Mouse (Mus musculus) intestine, embryonic 15.5 days (tissue): Measurements from ENCODE around the gene Hist1h2bg. TPM values are rescaled to one million over a fixed set of nuclear protein-coding genes. Genes with fewer than 3 reads are reported as not detected.

Experiments
- ATAC-seq: fragments of 200-750 bp; cut with Nextera tagmentation; 2 replicates; pipeline ENCODE4 v1.8.0; 2017; ENCODE audit warnings: moderate TSS enrichment, moderate library complexity
- H3K27ac ChIP-seq: fragments of 300-500 bp; sonication (generic); 2 replicates; pipeline ENCODE4 v1.5.1; 2015; ENCODE audit warnings: mild to moderate bottlenecking, inconsistent platforms
- H3K27me3 ChIP-seq: fragments of 300-500 bp; sonication (generic); replicated peaks from 2 replicates; pipeline ENCODE4 v1.6.1; 2015; ENCODE audit warnings: inconsistent platforms
- H3K36me3 ChIP-seq: fragments of 300-500 bp; sonication (generic); 2 replicates; pipeline ENCODE4 v1.6.1; 2015; ENCODE audit warnings: inconsistent platforms
- H3K4me1 ChIP-seq: fragments of 300-500 bp; sonication (generic); replicated peaks from 2 replicates; pipeline ENCODE4 v1.6.1; 2015; ENCODE audit warnings: inconsistent platforms
- H3K4me2 ChIP-seq: fragments of 300-500 bp; sonication (generic); replicated peaks from 2 replicates; pipeline ENCODE4 v1.6.1; 2015; ENCODE audit warnings: mild to moderate bottlenecking, inconsistent platforms
- H3K4me3 ChIP-seq: fragments of 300-500 bp; sonication (generic); replicated peaks from 2 replicates; pipeline ENCODE4 v1.5.1; 2015; ENCODE audit warnings: inconsistent platforms
- H3K9ac ChIP-seq: fragments of 300-500 bp; sonication (generic); 2 replicates; pipeline ENCODE4 v1.6.1; 2015; ENCODE audit warnings: inconsistent platforms
- H3K9me3 ChIP-seq: fragments of 300-500 bp; sonication (generic); 2 replicates; pipeline ENCODE4 v1.6.1; 2016; ENCODE audit warnings: inconsistent platforms
- WGBS: fragments of 180-500 bp; shearing (Covaris S2); methylation state at CpG from one replicate; pipeline ENCODE4 v1.1.7; 2015; 5-methylcytosine and 5-hydroxymethylcytosine counted together
- polyA plus RNA-seq: library from polyadenylated mRNA; unstranded; fragments of >200 nt; fragmentation: Nextera tagmentation; extraction: Ambion mirVana; gene quantifications from 2 replicates; pipeline ENCODE4 v1.2.1, GENCODE M21; 2015

The Hist1h2bg gene
- polyA plus RNA-seq, 1 experiment from 2014 or later, result 7.1 TPM

DNA sequence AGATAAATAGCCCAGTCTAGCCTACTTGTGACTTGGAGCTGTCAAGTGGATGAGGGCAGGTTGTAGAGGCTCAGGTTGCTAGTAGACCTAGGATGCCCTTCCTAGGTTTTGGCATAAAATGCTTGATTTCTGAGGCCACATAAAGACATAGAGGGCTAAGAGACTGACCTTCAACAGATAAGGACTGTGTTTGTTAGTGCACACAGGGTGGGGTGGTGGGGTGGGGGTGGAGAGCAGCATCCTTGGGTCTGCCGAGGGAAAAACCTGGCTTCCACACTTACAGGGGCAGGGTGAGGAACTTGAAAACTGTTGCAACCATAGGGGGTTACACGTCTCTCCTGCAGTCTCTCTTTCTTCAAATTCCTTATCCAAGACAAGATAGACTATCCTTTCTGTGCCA lies 24.0 kb downstream of the Hist1h2bg start:
- Histone ChIP-seq H3K4me3 (no peak overlapping the region), H3K36me3 (no peaks in the 10 kb centered on the region), H3K9me3 (no peaks in the 10 kb centered on the region), H3K27ac (no peak overlapping the region), H3K4me1 (0 out of 2 replicates have a peak, but pooled peaks cover 4% of the 10 kb centered on the region), H3K27me3 (no peaks in the 10 kb centered on the region), H3K4me2 (no peak overlapping the region), H3K9ac (no peak overlapping the region)
- no peak for ATAC-seq
- 71% methylated on average over 2 of the region's 2 CpGs for WGBS

- Histone ChIP-seq H3K4me2 (no peak overlapping the region), H3K27me3 (no peaks in the 10 kb centered on the region), H3K9ac (no peak overlapping the region), H3K4me1 (0 out of 2 replicates have a peak, but pooled peaks cover 4% of the 10 kb centered on the region), H3K36me3 (no peaks in the 10 kb centered on the region), H3K9me3 (no peaks in the 10 kb centered on the region), H3K4me3 (no peak overlapping the region), H3K27ac (peak overlapping the region; percentile 66)
- peak; percentile 92 for ATAC-seq
- WGBS, result 72% methylated on average over 7 of the region's 7 CpGs
Measured at GRCm38 (mm10) chr13:23595622-23596372, 24.6 kb downstream of the Hist1h2bg start.

GRCm38 (mm10) chr13:23597957-23598356 lies 26.8 kb downstream of the Hist1h2bg start:
- H3K9me3 ChIP-seq, result no peaks in the 10 kb centered on the region
- WGBS, result 7% methylated on average over 9 of the region's 9 CpGs

DNA sequence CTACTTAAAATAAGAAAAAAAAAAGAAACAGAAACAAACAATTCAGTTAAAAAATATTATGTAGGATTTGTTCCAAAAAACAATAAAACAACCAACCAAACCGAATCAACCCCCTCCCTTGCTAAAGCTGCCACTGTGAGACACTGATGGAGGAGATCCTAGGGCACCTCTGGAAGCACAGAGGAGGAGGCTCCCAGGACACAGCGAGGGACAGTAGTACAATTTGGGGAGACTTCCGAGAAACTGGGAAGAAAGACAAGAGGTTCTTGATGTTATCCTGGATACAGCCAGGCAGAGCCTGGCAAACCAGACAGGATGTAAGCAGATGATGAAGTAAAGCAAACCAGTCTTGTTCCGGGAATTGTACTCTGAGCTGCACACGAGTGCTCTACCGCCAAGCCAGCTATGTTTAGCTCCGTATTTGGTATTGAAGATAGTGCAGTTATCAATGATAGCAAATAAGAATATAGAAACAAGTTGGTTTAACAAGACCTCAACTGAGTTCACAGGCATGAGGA lies 32.0 kb downstream of the Hist1h2bg start:
- no peak for ATAC-seq
- no peak overlapping the region for H3K9ac ChIP-seq
- H3K4me1 ChIP-seq, result no peaks in the 10 kb centered on the region
- H3K27ac ChIP-seq, result no peak overlapping the region
- H3K36me3 ChIP-seq, result no peaks in the 10 kb centered on the region
- WGBS, result 66% methylated on average over 7 of the region's 7 CpGs
- no peaks in the 10 kb centered on the region for H3K9me3 ChIP-seq
- H3K27me3 ChIP-seq, result no peaks in the 10 kb centered on the region
- no peak overlapping the region for H3K4me3 ChIP-seq
- no peak overlapping the region for H3K4me2 ChIP-seq

More at GRCm38 (mm10) chr13:23597957-23598356, 26.8 kb downstream of the Hist1h2bg start:
- Histone ChIP-seq H3K9ac (no peak overlapping the region), H3K4me1 (0 out of 2 replicates have a peak, but pooled peaks cover 4% of the 10 kb centered on the region), H3K4me2 (no peak overlapping the region), H3K27me3 (no peaks in the 10 kb centered on the region), H3K4me3 (no peak overlapping the region), H3K36me3 (no peaks in the 10 kb centered on the region), H3K27ac (no peak overlapping the region)
- ATAC-seq, result no peak

DNA sequence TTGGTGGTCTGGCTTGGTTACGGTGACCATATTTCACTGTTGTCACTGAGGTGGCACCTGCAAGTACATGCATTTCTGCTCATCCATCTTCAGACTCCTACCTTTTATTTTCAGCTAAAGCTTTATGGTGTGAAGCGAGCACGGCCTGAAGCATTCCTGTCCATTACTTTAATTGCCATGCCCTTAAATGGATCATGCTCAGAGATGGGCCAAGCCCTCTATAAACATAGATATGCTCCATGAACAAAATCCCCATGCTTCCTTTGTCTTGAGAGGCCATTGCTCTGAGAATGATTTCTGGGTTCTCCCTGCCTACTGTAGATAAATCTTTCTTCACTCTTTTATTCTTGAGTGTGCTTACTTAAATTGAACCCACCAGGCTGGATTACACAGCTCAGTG lies 33.3 kb downstream of the Hist1h2bg start:
- H3K27ac ChIP-seq, result no peak overlapping the region
- H3K9ac ChIP-seq, result no peak overlapping the region
- no peaks in the 10 kb centered on the region for H3K4me1 ChIP-seq
- no peaks in the 10 kb centered on the region for H3K27me3 ChIP-seq
- no peak for ATAC-seq
- H3K36me3 ChIP-seq, result no peaks in the 10 kb centered on the region
- no peaks in the 10 kb centered on the region for H3K9me3 ChIP-seq
- WGBS, result 82% methylated on average over 3 of the region's 3 CpGs
- no peak overlapping the region for H3K4me3 ChIP-seq
- H3K4me2 ChIP-seq, result no peak overlapping the region

DNA sequence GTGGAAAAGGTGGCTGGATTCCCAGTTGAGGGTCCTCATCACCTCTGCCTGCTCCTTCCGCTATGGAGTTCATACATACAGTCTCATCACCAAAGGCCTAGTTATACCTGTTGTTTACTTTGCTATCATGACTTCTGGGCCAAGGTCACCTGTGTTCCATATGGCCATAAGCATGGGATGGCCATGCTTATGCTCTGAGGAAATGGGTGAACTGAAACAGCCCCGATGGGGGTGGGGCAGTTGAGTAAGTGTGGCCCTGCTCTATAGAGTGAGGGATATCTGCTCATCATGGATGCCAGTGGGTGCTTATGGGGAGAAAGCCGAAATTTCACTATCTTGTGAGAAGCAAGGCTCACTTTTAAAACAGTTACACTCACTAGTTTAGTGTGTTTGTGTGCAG lies 33.9 kb downstream of the Hist1h2bg start:
- no peak for ATAC-seq
- no peaks in the 10 kb centered on the region for H3K9me3 ChIP-seq
- H3K36me3 ChIP-seq, result no peaks in the 10 kb centered on the region
- no peaks in the 10 kb centered on the region for H3K4me1 ChIP-seq
- no peak overlapping the region for H3K4me2 ChIP-seq
- no peak overlapping the region for H3K9ac ChIP-seq
- no peak overlapping the region for H3K27ac ChIP-seq
- no peak overlapping the region for H3K4me3 ChIP-seq
- WGBS, result 89% methylated on average over 3 of the region's 3 CpGs
- no peaks in the 10 kb centered on the region for H3K27me3 ChIP-seq

DNA sequence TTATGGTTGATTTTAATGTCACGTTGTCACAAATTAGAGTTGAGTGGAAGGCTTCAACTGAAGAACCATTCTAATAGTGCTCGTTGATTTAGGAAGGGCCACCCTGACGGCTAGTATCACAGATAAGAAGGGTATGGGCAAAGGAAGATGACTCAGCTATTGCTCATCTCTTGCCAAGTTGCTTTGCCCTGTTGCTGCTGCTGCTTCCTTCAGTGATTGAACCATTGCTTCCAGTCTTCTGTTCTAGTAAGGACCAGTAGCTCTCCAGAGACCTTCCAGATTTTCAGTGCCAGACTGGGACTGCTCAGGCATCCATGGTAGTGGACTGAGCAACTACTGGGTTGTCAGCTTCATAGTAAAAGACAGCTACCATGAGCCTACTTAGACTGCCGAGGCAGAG lies 38.0 kb downstream of the Hist1h2bg start:
- Histone ChIP-seq H3K36me3 (no peaks in the 10 kb centered on the region), H3K9ac (no peak overlapping the region), H3K4me1 (no peaks in the 10 kb centered on the region), H3K27me3 (no peaks in the 10 kb centered on the region), H3K4me3 (no peak overlapping the region), H3K4me2 (no peak overlapping the region), H3K27ac (no peak overlapping the region), H3K9me3 (no peaks in the 10 kb centered on the region)
- no peak for ATAC-seq
- 78% methylated on average over 4 of the region's 4 CpGs for WGBS

DNA sequence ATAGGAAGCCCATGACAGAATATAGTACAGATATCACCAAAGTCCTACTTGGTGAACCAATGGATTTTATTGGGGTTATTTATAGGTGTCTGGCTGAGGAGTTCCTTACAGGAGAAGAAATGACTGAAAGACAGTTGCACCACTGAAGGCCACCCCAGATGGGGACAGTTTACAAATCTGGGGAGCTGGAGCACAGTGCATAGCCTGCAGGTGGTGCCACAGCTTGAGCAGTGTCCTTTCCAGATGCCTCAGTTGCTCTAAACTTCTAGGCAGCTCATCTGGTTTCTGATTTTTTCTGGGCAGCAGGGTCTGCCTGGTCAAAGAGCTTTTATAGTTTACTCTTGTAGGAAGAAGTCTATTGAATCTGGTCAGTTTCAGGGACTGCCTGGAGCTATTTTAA lies 38.6 kb downstream of the Hist1h2bg start:
- Histone ChIP-seq H3K4me1 (no peaks in the 10 kb centered on the region), H3K9me3 (no peaks in the 10 kb centered on the region), H3K27me3 (no peaks in the 10 kb centered on the region), H3K4me3 (no peak overlapping the region), H3K36me3 (no peaks in the 10 kb centered on the region), H3K27ac (no peak overlapping the region), H3K9ac (no peak overlapping the region), H3K4me2 (no peak overlapping the region)
- no peak for ATAC-seq

DNA sequence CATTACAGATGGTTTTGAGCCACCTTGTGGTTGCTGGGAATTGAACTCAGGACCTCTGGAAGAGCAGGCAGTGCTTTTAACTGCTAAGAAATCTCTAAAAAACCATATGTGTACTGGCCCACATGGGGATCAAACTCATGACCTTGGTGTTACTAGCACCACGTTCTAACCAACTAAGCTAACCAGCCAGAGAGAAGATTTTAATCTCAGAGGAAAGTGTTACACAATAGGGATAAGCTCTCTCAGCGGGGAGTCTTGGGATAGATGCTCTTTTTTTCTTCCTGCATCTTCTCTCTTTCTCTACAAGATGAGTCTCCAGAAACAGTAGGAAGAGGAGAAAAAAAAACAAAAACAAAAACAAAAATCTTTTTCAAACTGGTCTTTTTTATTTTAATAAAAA lies 39.2 kb downstream of the Hist1h2bg start:
- Histone ChIP-seq H3K27ac (no peak overlapping the region), H3K9ac (no peak overlapping the region), H3K36me3 (no peaks in the 10 kb centered on the region), H3K4me3 (no peak overlapping the region), H3K4me1 (no peaks in the 10 kb centered on the region), H3K9me3 (no peaks in the 10 kb centered on the region), H3K4me2 (no peak overlapping the region), H3K27me3 (no peaks in the 10 kb centered on the region)
- WGBS, result 79% methylated on average over 2 of the region's 2 CpGs
- ATAC-seq, result no peak

DNA sequence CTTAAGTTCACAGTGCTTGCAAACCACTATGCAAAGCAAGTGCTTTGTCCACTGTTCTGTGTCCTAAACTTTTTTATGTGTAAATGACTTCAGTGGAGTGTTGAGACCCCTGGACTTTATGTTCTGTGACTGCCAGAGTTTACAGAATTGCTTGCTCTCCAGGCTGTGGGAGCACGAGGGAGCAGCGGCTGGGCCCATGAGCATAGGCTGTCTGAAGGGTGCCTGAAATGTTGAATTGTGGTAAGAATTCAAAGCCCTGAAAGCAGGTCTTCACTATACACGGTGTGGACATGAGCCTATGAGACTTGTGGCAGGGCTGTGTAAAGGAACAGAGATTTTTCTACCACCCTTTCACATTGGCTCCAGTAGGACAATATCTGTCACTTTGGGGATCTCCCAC lies 40.4 kb downstream of the Hist1h2bg start:
- Histone ChIP-seq H3K27ac (no peak overlapping the region), H3K9me3 (no peaks in the 10 kb centered on the region), H3K9ac (no peak overlapping the region), H3K36me3 (no peaks in the 10 kb centered on the region), H3K27me3 (no peaks in the 10 kb centered on the region), H3K4me1 (no peaks in the 10 kb centered on the region), H3K4me3 (no peak overlapping the region), H3K4me2 (no peak overlapping the region)
- no peak for ATAC-seq
- 83% methylated on average over 3 of the region's 3 CpGs for WGBS

DNA sequence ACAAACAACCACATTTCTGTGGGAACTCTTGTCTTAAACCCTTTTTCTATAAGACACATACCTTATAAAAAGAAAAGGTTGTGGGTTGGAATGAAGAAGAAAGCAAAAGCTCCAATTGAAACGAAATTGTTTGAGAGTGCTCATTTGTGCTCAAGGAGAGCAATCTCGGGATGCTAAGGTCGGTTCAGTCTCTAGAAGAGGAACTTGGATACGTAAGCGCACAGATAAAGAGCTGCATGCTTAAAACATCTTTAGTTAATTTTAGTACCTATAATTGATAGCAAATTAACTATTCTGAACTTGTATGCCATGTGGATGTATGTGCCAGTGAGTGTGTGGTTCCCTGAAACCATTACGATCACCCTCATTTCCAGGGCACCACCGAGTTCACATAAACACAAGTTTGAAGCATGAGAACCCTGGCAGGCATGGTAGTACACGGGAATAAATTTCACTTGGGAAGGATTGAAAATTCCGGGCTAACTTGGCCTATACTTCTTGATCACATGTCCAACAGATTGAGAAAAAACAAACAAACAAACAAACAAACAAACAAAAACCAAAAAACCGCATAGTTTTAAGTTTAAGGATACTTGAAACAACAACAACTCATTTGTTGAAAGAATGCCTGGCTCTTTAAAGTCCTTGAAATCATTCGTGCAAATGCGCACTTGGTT lies 49.0 kb downstream of the Hist1h2bg start:
- Histone ChIP-seq H3K27ac (peak overlapping the region; percentile 93), H3K36me3 (no peaks in the 10 kb centered on the region), H3K27me3 (no peaks in the 10 kb centered on the region), H3K4me1 (0 out of 2 replicates have a peak, but pooled peaks cover 2% of the 10 kb centered on the region), H3K9me3 (no peaks in the 10 kb centered on the region), H3K4me3 (peak overlapping the region; percentile 61), H3K4me2 (peak overlapping the region; percentile 90), H3K9ac (peak overlapping the region; percentile 52)
- 46% methylated on average over 12 of the region's 12 CpGs for WGBS
- ATAC-seq, result no peak

GRCm38 (mm10) chr13:23620733-23621531 lies 49.7 kb downstream of the Hist1h2bg start, which contains the start of gene Hist1h2be:
TSS of gene Hist1h2be (minus strand) at chr13:23621124.
- peak within 1 kb of the TSS; percentile 97 for H3K27ac ChIP-seq
- peak within 1 kb of the TSS; percentile 84 for H3K9ac ChIP-seq
- peak within 1 kb of the TSS; percentile 61 for H3K4me3 ChIP-seq
- no peaks in the 10 kb centered on the region for H3K36me3 ChIP-seq
- under 1% methylated on average over 27 of the region's 27 CpGs for WGBS
- H3K9me3 ChIP-seq, result no peaks in the 10 kb centered on the region
- peak within 1 kb of the TSS; percentile 90 for H3K4me2 ChIP-seq
- H3K27me3 ChIP-seq, result no peaks in the 10 kb centered on the region
- H3K4me1 ChIP-seq, result 0 out of 2 replicates have a peak, but pooled peaks cover 2% of the 10 kb centered on the region
- ATAC-seq, result peak; percentile 89
